ENCODE assay signal across 11 mouse cellular contexts in genomic region chr4:55843727-55844401, GRCm38 (mm10).
A peak's percentile ranks its signal among the peaks of the same experiment; 100 is the strongest.
DNase-seq lines count a peak whose midpoint lies in the region; ATAC-seq and TF ChIP-seq lines count a peak whose summit lies in the region.
"Had no signal": no experiment of that assay in that cellular context is flagged by ENCODE, and none has a peak within 500 bp of the region (broad histone marks: within the 10 kb centered on the region; RNA-seq: fewer than 3 reads in every experiment).

No protein-coding gene starts in this region.

- H3K4me3 ChIP-seq in hindbrain, embryonic 15.5 days: no peak overlapping the region
- no peak overlapping the region for H3K4me3 ChIP-seq in hindbrain, embryonic 13.5 days
- H3K4me3 ChIP-seq in embryonic fibroblast, embryonic 13.5 days (ENCODE audit: insufficient read depth, low read length): no peak overlapping the region
- no peak overlapping the region for H3K4me3 ChIP-seq in forebrain, embryonic 15.5 days
- H3K4me3 ChIP-seq: erythroblast, embryonic 14.5 days; hindbrain, embryonic 10.5 days had no signal

- no peaks in the 10 kb centered on the region for H3K27me3 ChIP-seq in hindbrain, embryonic 15.5 days
- no peaks in the 10 kb centered on the region for H3K27me3 ChIP-seq in hindbrain, embryonic 13.5 days
- no peaks in the 10 kb centered on the region for H3K27me3 ChIP-seq in forebrain, embryonic 15.5 days

- 56% methylated on average over 12 of the region's 12 CpGs for WGBS in hindbrain, embryonic 15.5 days
- 68% methylated on average over 12 of the region's 12 CpGs for WGBS in hindbrain, embryonic 13.5 days
- 51% methylated on average over 12 of the region's 12 CpGs for whole genome bisulfite sequencing in forebrain, embryonic 15.5 days

- H3K36me3 ChIP-seq in hindbrain, embryonic 15.5 days: no peaks in the 10 kb centered on the region
- H3K36me3 ChIP-seq in hindbrain, embryonic 13.5 days: no peaks in the 10 kb centered on the region
- H3K36me3 ChIP-seq in forebrain, embryonic 15.5 days: no peaks in the 10 kb centered on the region
- H3K36me3 ChIP-seq: hindbrain, embryonic 10.5 days had no signal

- peaks cover 6% of the 10 kb centered on the region; the same call in 1 of the 2 replicates for H3K4me1 ChIP-seq in hindbrain, embryonic 15.5 days (replicated peaks)
- H3K4me1 ChIP-seq in hindbrain, embryonic 13.5 days (replicated peaks): 0 out of 2 replicates have a peak, but pooled peaks cover 7% of the 10 kb centered on the region
- H3K4me1 ChIP-seq in embryonic fibroblast, embryonic 13.5 days (ENCODE audit: control insufficient read depth, insufficient read depth, low read length): peaks cover 9% of the 10 kb centered on the region; the same call in 1 of the 2 replicates
- peaks cover 6% of the 10 kb centered on the region for H3K4me1 ChIP-seq in forebrain, embryonic 15.5 days
- H3K4me1 ChIP-seq: hindbrain, embryonic 10.5 days had no signal

- no peaks in the 10 kb centered on the region for H3K9me3 ChIP-seq in hindbrain, embryonic 15.5 days
- no peaks in the 10 kb centered on the region for H3K9me3 ChIP-seq in hindbrain, embryonic 13.5 days
- no peaks in the 10 kb centered on the region for H3K9me3 ChIP-seq in forebrain, embryonic 15.5 days
- H3K9me3 ChIP-seq: hindbrain, embryonic 10.5 days had no signal

- DNase-seq in NIH3T3 (ENCODE audit: low read depth): peak; percentile 50
- peak; percentile 28 for DNase-seq in lung, postnatal 14 days
- DNase-seq in ovary, postnatal 14 days (ENCODE audit: low spot score): no peak
- DNase-seq in thymus, postnatal 36 days: no peak
- DNase-seq: adrenal gland, adult 8-10 months had no signal

- ATAC-seq in hindbrain, embryonic 15.5 days (ENCODE audit: low FRiP score, low read depth): peak; percentile 65
- no peak for ATAC-seq in hindbrain, embryonic 13.5 days (ENCODE audit: low FRiP score)
- no peak for ATAC-seq in forebrain, embryonic 15.5 days (replicated peaks)

- H3K9ac ChIP-seq in hindbrain, embryonic 15.5 days: no peak overlapping the region
- H3K9ac ChIP-seq in hindbrain, embryonic 13.5 days: no peak overlapping the region
- H3K9ac ChIP-seq in forebrain, embryonic 15.5 days (replicated peaks): no peak overlapping the region

- TF ChIP-seq CTCF in embryonic fibroblast, embryonic 13.5 days (IDR thresholded peaks at IDR 0.05; ENCODE audit: borderline replicate concordance, insufficient read depth, low read length): no peak

- no peak overlapping the region for H3K4me2 ChIP-seq in hindbrain, embryonic 15.5 days
- H3K4me2 ChIP-seq in hindbrain, embryonic 13.5 days: no peak overlapping the region
- no peak overlapping the region for H3K4me2 ChIP-seq in forebrain, embryonic 15.5 days (replicated peaks)

- H3K27ac ChIP-seq in hindbrain, embryonic 15.5 days (replicated peaks): no peak overlapping the region
- H3K27ac ChIP-seq in hindbrain, embryonic 13.5 days: no peak overlapping the region
- H3K27ac ChIP-seq in embryonic fibroblast, embryonic 13.5 days (ENCODE audit: insufficient read depth, low read length): peak overlapping the region; percentile 30
- H3K27ac ChIP-seq in forebrain, embryonic 15.5 days (replicated peaks): no peak overlapping the region
- H3K27ac ChIP-seq: hindbrain, embryonic 10.5 days had no signal

- TF ChIP-seq POLR2A in embryonic fibroblast, embryonic 13.5 days (IDR thresholded peaks at IDR 0.05; ENCODE audit: low read depth, low read length): no peak

Comparison
In these comparisons a context has a peak if more than half of its experiments do, and no peak if none do; other contexts are left out.
1. DNase-seq: peak in NIH3T3 (single experiment) and lung, postnatal 14 days (single experiment); none in ovary, postnatal 14 days (single experiment) and thymus, postnatal 36 days (0 of 2).